Mouse (Mus musculus): Measurements from ENCODE around the gene Sf3b4.

Sf3b4 gene

DNA sequence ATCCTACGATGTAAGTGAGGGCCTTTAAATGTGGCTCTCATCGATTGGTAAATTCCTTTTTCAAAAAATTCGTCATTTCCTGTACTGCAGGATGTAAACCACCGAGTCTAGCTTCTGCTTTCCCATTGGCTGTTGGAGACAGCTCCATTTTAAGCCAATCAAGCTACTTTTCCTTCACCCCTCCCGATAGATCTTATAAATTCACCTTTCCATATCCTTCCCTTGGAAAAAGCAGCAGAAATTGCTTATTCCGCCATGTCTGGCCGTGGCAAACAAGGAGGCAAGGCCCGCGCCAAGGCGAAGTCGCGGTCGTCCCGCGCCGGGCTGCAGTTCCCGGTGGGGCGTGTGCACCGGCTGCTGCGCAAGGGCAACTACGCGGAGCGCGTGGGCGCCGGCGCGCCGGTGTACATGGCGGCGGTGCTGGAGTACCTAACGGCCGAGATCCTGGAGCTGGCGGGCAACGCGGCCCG is 47.6 kb downstream of the Sf3b4 start, which contains the start of the genes Bola1 and Hist2h2ab:
Gene Bola1, minus strand, starts transcription at position 49 of the 470 bp plus-strand sequence.
Gene Hist2h2ab, plus strand, starts transcription at position 205 of the 470 bp plus-strand sequence.
- peak; percentile 73 to 75 for DNase-seq (ENCODE audit: low spot score in 2 of 2)

DNA sequence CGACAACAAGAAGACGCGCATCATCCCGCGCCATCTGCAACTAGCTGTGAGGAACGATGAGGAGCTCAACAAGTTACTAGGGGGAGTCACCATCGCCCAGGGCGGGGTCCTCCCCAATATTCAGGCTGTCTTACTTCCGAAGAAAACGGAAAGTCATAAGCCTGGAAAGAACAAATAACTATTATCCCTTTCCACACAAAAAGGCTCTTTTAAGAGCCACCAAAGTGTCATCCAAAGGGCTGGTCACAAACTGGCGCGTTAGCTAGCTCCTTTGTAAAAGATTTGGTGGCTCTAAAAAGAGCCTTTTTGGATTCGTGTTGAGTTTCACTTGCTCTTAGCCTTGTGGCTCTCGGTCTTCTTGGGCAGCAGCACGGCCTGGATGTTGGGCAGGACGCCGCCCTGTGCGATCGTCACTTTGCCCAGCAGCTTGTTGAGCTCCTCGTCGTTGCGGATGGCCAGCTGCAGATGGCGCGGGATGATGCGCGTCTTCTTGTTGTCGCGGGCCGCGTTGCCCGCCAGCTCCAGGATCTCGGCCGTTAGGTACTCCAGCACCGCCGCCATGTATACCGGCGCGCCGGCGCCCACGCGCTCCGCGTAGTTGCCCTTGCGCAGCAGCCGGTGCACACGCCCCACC is 48.1 kb downstream of the Sf3b4 start:
- DNase-seq (ENCODE audit: low spot score in 2 of 2), result peak in 1 of 2 experiments; percentile 28

DNA sequence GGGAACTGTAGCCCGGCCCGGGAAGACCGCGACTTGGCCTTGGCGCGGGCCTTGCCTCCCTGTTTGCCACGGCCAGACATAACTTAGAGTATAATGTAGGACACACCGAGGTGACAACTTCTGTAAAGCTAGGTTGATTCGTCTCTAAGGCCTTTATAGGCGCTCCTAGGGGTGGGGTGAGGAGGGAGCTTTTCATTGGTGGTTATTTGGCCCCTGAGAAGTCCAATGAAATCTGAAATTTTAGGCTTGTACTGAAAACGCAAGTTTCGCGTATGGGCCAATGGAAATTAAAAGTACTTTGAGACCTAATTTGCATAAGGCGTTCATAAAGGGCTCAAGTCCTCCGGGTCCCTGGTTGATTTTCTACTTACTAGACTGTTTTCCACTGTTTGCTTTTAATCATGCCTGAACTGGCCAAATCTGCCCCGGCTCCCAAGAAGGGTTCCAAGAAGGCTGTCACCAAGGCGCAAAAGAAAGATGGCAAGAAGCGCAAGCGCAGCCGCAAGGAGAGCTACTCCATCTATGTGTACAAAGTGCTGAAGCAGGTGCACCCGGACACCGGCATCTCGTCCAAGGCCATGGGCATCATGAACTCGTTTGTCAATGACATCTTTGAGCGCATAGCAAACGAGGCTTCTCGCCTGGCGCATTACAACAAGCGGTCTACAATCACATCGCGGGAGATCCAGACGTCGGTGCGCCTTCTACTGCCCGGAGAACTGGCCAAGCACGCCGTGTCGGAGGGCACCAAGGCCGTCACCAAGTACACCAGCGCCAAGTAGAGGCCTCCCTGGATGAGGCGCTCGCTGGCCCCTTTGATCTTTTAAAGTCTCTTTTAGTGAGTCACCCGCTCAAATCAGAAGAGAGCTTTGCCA is 48.9 kb downstream of the Sf3b4 start, which contains the start of the genes Hist2h2ac and Hist2h2be:
Gene Hist2h2ac, minus strand, starts transcription at position 116 of the 875 bp plus-strand sequence.
Gene Hist2h2be, plus strand, starts transcription at position 355 of the 875 bp plus-strand sequence.
- peak; percentile 79 to 80 for DNase-seq (ENCODE audit: low spot score in 2 of 2)

DNA sequence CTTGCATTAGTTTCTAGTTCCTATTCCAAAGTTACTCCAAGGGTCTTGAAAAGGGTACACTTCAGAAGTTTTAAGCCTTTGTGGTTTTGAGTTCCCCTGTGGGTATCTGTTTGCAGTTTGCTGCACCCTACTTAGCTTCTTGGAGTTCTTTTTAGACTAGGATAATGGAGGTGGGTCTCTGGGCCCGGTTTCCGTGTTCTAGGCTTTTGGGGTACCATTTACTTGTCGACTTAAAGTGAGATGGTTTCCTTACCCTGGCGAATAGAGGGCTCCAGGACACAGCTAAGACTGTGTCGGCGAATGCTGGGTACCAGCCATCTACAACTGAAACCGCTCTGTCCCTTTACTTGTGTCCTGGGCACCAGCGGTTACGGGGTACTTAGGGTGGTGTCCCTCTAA is 49.5 kb downstream of the Sf3b4 start:
- no peak for DNase-seq (ENCODE audit: low spot score in 2 of 2)

DNA sequence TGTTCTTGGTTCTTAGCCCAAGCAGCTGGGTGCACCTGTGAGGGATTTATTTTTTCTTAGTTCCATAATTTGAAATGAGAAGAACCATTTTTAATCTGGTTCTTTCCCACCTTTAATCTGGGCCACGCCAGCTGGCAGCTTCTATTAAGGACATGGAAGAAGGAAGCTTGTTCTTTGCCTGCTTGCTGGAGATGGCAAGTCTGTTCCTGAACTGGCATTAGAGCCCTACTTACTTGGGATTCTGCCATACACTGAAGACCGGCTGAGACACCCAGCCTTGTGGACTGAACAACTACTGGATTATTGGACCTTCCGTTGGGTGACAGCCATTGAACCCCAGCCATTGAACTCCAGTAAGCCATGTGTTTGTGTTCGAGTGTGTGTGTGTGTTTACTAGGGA is 50.6 kb downstream of the Sf3b4 start:
- DNase-seq (ENCODE audit: low spot score in 2 of 2), result no peak

DNA sequence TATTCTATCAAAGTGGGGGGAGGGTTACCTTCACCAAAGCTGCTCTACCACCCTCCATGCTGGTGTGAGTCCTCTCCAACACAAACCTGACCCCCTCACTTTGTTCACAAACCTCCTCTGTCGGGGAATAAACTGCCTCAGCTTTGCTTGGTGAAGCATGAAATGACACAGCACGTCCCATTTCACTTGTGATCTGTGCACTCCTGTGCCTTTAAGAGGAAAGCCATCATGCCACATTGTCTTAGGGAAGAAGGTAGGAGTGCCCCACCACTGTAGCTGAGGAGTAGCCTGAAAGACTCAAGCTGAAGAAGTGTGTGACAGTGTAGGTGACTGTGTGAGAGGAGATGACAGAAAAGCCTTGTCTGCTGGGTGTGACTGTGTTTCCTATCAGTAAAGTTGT is 53.3 kb downstream of the Sf3b4 start:
- DNase-seq (ENCODE audit: low spot score in 2 of 2), result no peak

All from frontal cortex, postnatal 14 days (tissue).